Mouse (Mus musculus): ENCODE measurements around the gene Eci2.
"Not testable (repeated sequence)": the region's sequence is repeated elsewhere in the genome, so short reads cannot be mapped to it uniquely, and the experiment has no call there.

GRCm38 (mm10) chr13:34951437-34951836, 75.5 kb downstream of the Eci2 start:
- TF ChIP-seq POLR2A (IDR thresholded peaks at IDR 0.05; ENCODE audit: low read depth, low read length); CTCF (IDR thresholded peaks at IDR 0.05; ENCODE audit: extremely low read depth, insufficient read depth, insufficient read length, insufficient replicate concordance): not testable (repeated sequence)
